Mouse (Mus musculus) neural tube, embryonic 11.5 days (tissue): ENCODE measurements around the gene Gpn2. TPM values are rescaled to one million over a fixed set of nuclear protein-coding genes. Genes with fewer than 3 reads are reported as not detected.

Experiments used
- ATAC-seq: fragments of 200-750 bp; cut with Nextera tagmentation; 2 replicates; pipeline ENCODE4 v1.8.0; 2017; ENCODE audit warnings: moderate number of reproducible peaks, mild to moderate bottlenecking, moderate TSS enrichment, moderate library complexity; ENCODE audit not compliant: insufficient read depth, low FRiP score, low TSS enrichment
- DNase-seq: peaks from one replicate; pipeline ENCODE4 v3.0.0-alpha.2; 2015; ENCODE audit warnings: low spot score
- H3K27ac ChIP-seq: fragments of 300-500 bp; sonication (generic); 2 replicates; pipeline ENCODE4 v1.5.1; 2014; ENCODE audit warnings: low read depth, mild to moderate bottlenecking, low read length
- H3K27me3 ChIP-seq: fragments of 300-500 bp; sonication (generic); 2 replicates; pipeline ENCODE4 v1.6.1; 2014; ENCODE audit warnings: mild to moderate bottlenecking, low read length, mixed read lengths; ENCODE audit not compliant: control insufficient read depth, insufficient read depth
- H3K36me3 ChIP-seq: fragments of 300-500 bp; sonication (generic); 2 replicates; pipeline ENCODE4 v1.6.1; 2014; ENCODE audit warnings: mild to moderate bottlenecking, low read length, moderate library complexity, mixed read lengths; ENCODE audit not compliant: control insufficient read depth, insufficient read depth
- H3K4me1 ChIP-seq: fragments of 300-500 bp; sonication (generic); 2 replicates; pipeline ENCODE4 v1.6.1; 2014; ENCODE audit warnings: low read length, mixed read lengths; ENCODE audit not compliant: control insufficient read depth, insufficient read depth
- H3K4me2 ChIP-seq: fragments of 300-500 bp; sonication (generic); 2 replicates; pipeline ENCODE4 v1.6.1; 2014; ENCODE audit warnings: low read depth, mild to moderate bottlenecking, moderate library complexity
- H3K4me3 ChIP-seq: fragments of 300-500 bp; sonication (generic); 2 replicates; pipeline ENCODE4 v1.5.1; 2014; ENCODE audit warnings: low read depth, low read length
- H3K9ac ChIP-seq: fragments of 300-500 bp; sonication (generic); 2 replicates; pipeline ENCODE4 v1.6.1; 2014; ENCODE audit warnings: mild to moderate bottlenecking, low read length
- H3K9me3 ChIP-seq: fragments of 300-500 bp; sonication (generic); 2 replicates; pipeline ENCODE4 v1.6.1; 2016; ENCODE audit warnings: low read length; ENCODE audit not compliant: control insufficient read depth
- WGBS: fragments of 180-500 bp; shearing (Covaris S2); extraction: QIAGEN DNeasy Blood & Tissue Kit; methylation state at CpG from one replicate; pipeline ENCODE4 v1.1.7; 2014; 5-methylcytosine and 5-hydroxymethylcytosine counted together
- polyA plus RNA-seq: library from polyadenylated mRNA; unstranded; fragments of >200 nt; fragmentation: Nextera tagmentation; extraction: Ambion mirVana; gene quantifications from 2 replicates; pipeline ENCODE4 v1.2.1, GENCODE M21; 2014

Gpn2 gene
- polyA plus RNA-seq, 1 experiment from 2014 or later = 31.9 TPM

- Histone ChIP-seq H3K36me3 (peaks cover under 1% of the 10 kb centered on the region; the same call in 1 of the 2 replicates), H3K27ac (no peak overlapping the region), H3K4me2 (peak overlapping the region; percentile 77), H3K9me3 (no peaks in the 10 kb centered on the region), H3K9ac (peak overlapping the region; percentile 68), H3K4me1 (peaks cover 9% of the 10 kb centered on the region), H3K27me3 (no peaks in the 10 kb centered on the region), H3K4me3 (peak overlapping the region; percentile 68)
- DNase-seq (no peak), ATAC-seq (no peak; the same call in 1 of the 2 replicates)
- WGBS = 1% methylated on average over 34 of the region's 41 CpGs
Observed at GRCm38 (mm10) chr4:133574843-133575202, 9.3 kb upstream of the Gpn2 start.

GRCm38 (mm10) chr4:133577983-133578382 lies 6.2 kb upstream of the Gpn2 start:
- no peaks in the 10 kb centered on the region for H3K9me3 ChIP-seq
- DNase-seq (no peak), ATAC-seq (no peak)
- peaks cover 9% of the 10 kb centered on the region for H3K4me1 ChIP-seq
- H3K9ac ChIP-seq = no peak overlapping the region
- peaks cover 6% of the 10 kb centered on the region; the same call in 1 of the 2 replicates for H3K36me3 ChIP-seq
- 72% methylated on average over 12 of the region's 12 CpGs for WGBS
- no peak overlapping the region for H3K27ac ChIP-seq
- H3K4me2 ChIP-seq = no peak overlapping the region
- no peak overlapping the region for H3K4me3 ChIP-seq
- H3K27me3 ChIP-seq = no peaks in the 10 kb centered on the region

GRCm38 (mm10) chr4:133583690-133584058 lies 488 bp upstream of the Gpn2 start:
- Histone ChIP-seq H3K4me1 (peaks cover 6% of the 10 kb centered on the region), H3K4me3 (peak overlapping the region; percentile 83), H3K27ac (0 out of 2 replicates have a peak overlapping the region, but pooled peaks have one; percentile 21), H3K4me2 (peak overlapping the region; percentile 93), H3K9me3 (no peaks in the 10 kb centered on the region), H3K36me3 (peaks cover 9% of the 10 kb centered on the region), H3K9ac (peak overlapping the region; percentile 67), H3K27me3 (no peaks in the 10 kb centered on the region)
- ATAC-seq (no peak), DNase-seq (no peak)
- WGBS = 63% methylated on average over 6 of the region's 6 CpGs

- Histone ChIP-seq H3K4me2 (no peak overlapping the region), H3K9ac (no peak overlapping the region), H3K4me1 (no peaks in the 10 kb centered on the region), H3K4me3 (no peak overlapping the region), H3K27me3 (no peaks in the 10 kb centered on the region), H3K27ac (no peak overlapping the region), H3K9me3 (no peaks in the 10 kb centered on the region), H3K36me3 (peaks cover 8% of the 10 kb centered on the region)
- ATAC-seq = no peak
- DNase-seq = peak; percentile 85
- WGBS = 34% methylated on average over 7 of the region's 7 CpGs
Observed at GRCm38 (mm10) chr4:133592570-133592969, 8.4 kb downstream of the Gpn2 start.

- Histone ChIP-seq H3K4me2 (no peak overlapping the region), H3K27ac (no peak overlapping the region), H3K4me3 (no peak overlapping the region), H3K4me1 (no peaks in the 10 kb centered on the region), H3K27me3 (peaks cover 23% of the 10 kb centered on the region), H3K9me3 (no peaks in the 10 kb centered on the region), H3K36me3 (peaks cover 2% of the 10 kb centered on the region), H3K9ac (no peak overlapping the region)
- ATAC-seq (no peak), DNase-seq (no peak)
- WGBS = 75% methylated on average over 7 of the region's 7 CpGs
Observed at GRCm38 (mm10) chr4:133595538-133595937, 11.4 kb downstream of the Gpn2 start.

GRCm38 (mm10) chr4:133596084-133596483 lies 11.9 kb downstream of the Gpn2 start:
- 85% methylated on average over 6 of the region's 6 CpGs for WGBS
- Histone ChIP-seq H3K4me3 (no peak overlapping the region), H3K27ac (no peak overlapping the region), H3K27me3 (peaks cover 24% of the 10 kb centered on the region), H3K9me3 (no peaks in the 10 kb centered on the region), H3K4me2 (no peak overlapping the region), H3K4me1 (no peaks in the 10 kb centered on the region), H3K9ac (no peak overlapping the region), H3K36me3 (no peaks in the 10 kb centered on the region)
- ATAC-seq (no peak), DNase-seq (no peak)

- H3K4me3 ChIP-seq = no peak overlapping the region
- WGBS = 51% methylated on average over 4 of the region's 4 CpGs
Observed at GRCm38 (mm10) chr4:133598616-133599015, 14.5 kb downstream of the Gpn2 start.

GRCm38 (mm10) chr4:133599116-133599515 lies 15.0 kb downstream of the Gpn2 start:
- Histone ChIP-seq H3K27me3 (peaks cover 40% of the 10 kb centered on the region), H3K4me1 (no peaks in the 10 kb centered on the region), H3K9ac (peak overlapping the region; percentile 40; the same call in 1 of the 2 replicates), H3K9me3 (no peaks in the 10 kb centered on the region), H3K4me3 (peak overlapping the region; percentile 41), H3K27ac (no peak overlapping the region), H3K4me2 (peak overlapping the region; percentile 72), H3K36me3 (no peaks in the 10 kb centered on the region)
- DNase-seq (no peak), ATAC-seq (no peak)
- 28% methylated on average over 7 of the region's 7 CpGs for WGBS

More at GRCm38 (mm10) chr4:133598616-133599015, 14.5 kb downstream of the Gpn2 start:
- Histone ChIP-seq H3K9ac (no peak overlapping the region), H3K27ac (no peak overlapping the region), H3K36me3 (no peaks in the 10 kb centered on the region), H3K4me1 (no peaks in the 10 kb centered on the region), H3K9me3 (no peaks in the 10 kb centered on the region), H3K4me2 (no peak overlapping the region), H3K27me3 (peaks cover 40% of the 10 kb centered on the region)
- DNase-seq (no peak), ATAC-seq (no peak)

- H3K27ac ChIP-seq = no peak overlapping the region
Observed at GRCm38 (mm10) chr4:133599571-133600073, 15.5 kb downstream of the Gpn2 start.

More at GRCm38 (mm10) chr4:133599571-133600073, 15.5 kb downstream of the Gpn2 start:
- H3K9me3 ChIP-seq = no peaks in the 10 kb centered on the region
- WGBS = under 1% methylated on average over 50 of the region's 50 CpGs
- ATAC-seq (peak; percentile 91), DNase-seq (peak; percentile 85)
- no peaks in the 10 kb centered on the region for H3K36me3 ChIP-seq
- peak overlapping the region; percentile 72 for H3K4me2 ChIP-seq
- peak overlapping the region; percentile 40; the same call in 1 of the 2 replicates for H3K9ac ChIP-seq
- peak overlapping the region; percentile 41 for H3K4me3 ChIP-seq
- H3K4me1 ChIP-seq = no peaks in the 10 kb centered on the region
- peaks cover 40% of the 10 kb centered on the region for H3K27me3 ChIP-seq
